Mouse (Mus musculus) brain, embryonic 14.5 days (tissue): ENCODE results near the gene Mettl7a3.

Experiments
- CTCF ChIP-seq: fragments of 200-500 bp; IDR thresholded peaks from 2 replicates; pipeline ENCODE4 v1.5.1; 2012; ENCODE audit warnings: inconsistent platforms, mild to moderate bottlenecking, moderate library complexity, borderline replicate concordance; ENCODE audit not compliant: insufficient read depth, insufficient read length; ENCODE audit errors: extremely low read depth
- POLR2A ChIP-seq: fragments of 200-500 bp; IDR thresholded peaks from 2 replicates; pipeline ENCODE4 v1.6.1; 2012; ENCODE audit warnings: mild to moderate bottlenecking, inconsistent platforms, borderline replicate concordance; ENCODE audit not compliant: poor library complexity, insufficient read depth, insufficient read length, severe bottlenecking; ENCODE audit errors: extremely low read depth

GRCm38 (mm10) chr15:100304019-100304991 lies 30.4 kb upstream of the Mettl7a3 start, which contains the start of gene Mettl7a1:
- TF ChIP-seq CTCF (no peak), POLR2A (no peak; the same call in 1 of the 2 replicates)
